Mouse (Mus musculus) heart, adult 2 months (tissue): ENCODE results near the gene Capsl. TPM values are rescaled to one million over a fixed set of nuclear protein-coding genes. Genes with fewer than 3 reads are reported as not detected.

Experiments
- DNase-seq, 2 experiments: peaks; one replicate each; pipeline ENCODE4 v3.0.0; 2021
- H3K27ac ChIP-seq: fragments of 200-600 bp; 2 replicates; pipeline ENCODE4 v1.8.1; 2022
- H3K27me3 ChIP-seq: fragments of 200-500 bp; 2 replicates; pipeline ENCODE4 v1.6.1; 2012; ENCODE audit warnings: mild to moderate bottlenecking, low read length, inconsistent platforms, mixed read lengths; ENCODE audit not compliant: control insufficient read depth, insufficient read depth
- H3K36me3 ChIP-seq: fragments of 200-500 bp; 2 replicates; pipeline ENCODE4 v1.6.1; 2012; ENCODE audit warnings: low read length, inconsistent platforms; ENCODE audit not compliant: control insufficient read depth, insufficient read depth
- H3K4me1 ChIP-seq: fragments of 200-500 bp; 2 replicates; pipeline ENCODE4 v1.6.1; 2011; ENCODE audit warnings: low read length; ENCODE audit not compliant: control insufficient read depth, insufficient read depth
- H3K4me3 ChIP-seq: fragments of 200-600 bp; 2 replicates; pipeline ENCODE4 v1.8.1; 2022
- H3K79me2 ChIP-seq: fragments of 200-500 bp; replicated peaks from 2 replicates; pipeline ENCODE4 v1.6.1; 2012; ENCODE audit warnings: mild to moderate bottlenecking, inconsistent platforms, low read length, moderate library complexity, mixed read lengths; ENCODE audit not compliant: control insufficient read depth, insufficient read depth
- H3K9ac ChIP-seq: fragments of 200-500 bp; 2 replicates; pipeline ENCODE4 v1.6.1; 2012; ENCODE audit warnings: low read depth, mild to moderate bottlenecking, control low read depth, inconsistent platforms, low read length, mixed read lengths
- CTCF ChIP-seq: fragments of 200-600 bp; IDR thresholded peaks from 2 replicates; pipeline ENCODE4 v1.8.1; 2022; ENCODE audit warnings: antibody characterized with exemption, mild to moderate bottlenecking, moderate library complexity
- EP300 ChIP-seq: fragments of 200-500 bp; IDR thresholded peaks from 2 replicates; pipeline ENCODE4 v1.6.1; 2011; ENCODE audit warnings: low read depth, low read length, control low read depth; ENCODE audit not compliant: insufficient read depth
- POLR2A ChIP-seq: fragments of 200-500 bp; IDR thresholded peaks from 2 replicates; pipeline ENCODE4 v1.6.1; 2011; ENCODE audit warnings: mild to moderate bottlenecking, low read depth, low read length, control low read depth; ENCODE audit not compliant: insufficient read depth
- WGBS: fragments of 180-500 bp; shearing (Covaris S2); methylation state at CpG from one replicate; pipeline ENCODE4 v1.1.7; 2018; 5-methylcytosine and 5-hydroxymethylcytosine counted together
- intact Hi-C: fragments of 180-260 bp; cut with DNase I; formaldehyde crosslinking; loops from one replicate; pipeline ENCODE4 v1.15.1; 2025
- polyA plus RNA-seq: library from polyadenylated mRNA; depleted of rRNA; stranded (reverse); fragments of >200 nt; gene quantifications from 2 replicates; pipeline ENCODE4 v1.2.3, GENCODE M21; 2012; rRNA removed
- total RNA-seq, 2 experiments: library from RNA; stranded (reverse); gene quantifications; 2 replicates each; pipeline ENCODE4 v1.2.3; 2021

The Capsl gene
- total and polyA plus RNA-seq, 3 experiments = 0.61 TPM; not detected in 2

DNA sequence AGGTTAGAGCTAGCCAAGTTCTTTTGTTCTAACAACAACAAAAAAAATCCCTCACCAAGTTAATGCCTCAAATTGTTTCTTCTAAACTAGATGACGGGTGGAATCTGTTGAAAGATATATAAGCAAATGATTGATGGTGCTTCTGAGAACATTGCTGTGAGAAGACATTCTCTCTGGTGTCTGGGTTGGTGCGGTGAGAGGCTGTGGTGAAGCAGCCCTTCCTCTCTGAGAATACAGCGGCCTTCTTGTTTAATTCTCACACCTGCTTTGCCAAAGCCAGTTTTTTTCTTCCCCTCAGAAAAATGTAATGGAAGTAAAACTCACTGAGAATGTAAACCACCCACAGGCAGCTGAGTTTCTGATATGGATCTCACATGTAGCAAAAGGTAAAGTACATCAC lies 36.3 kb downstream of the Capsl start:
- DNase-seq = no peak
- no peak overlapping the region for H3K4me3 ChIP-seq
- 68% methylated on average over 3 of the region's 3 CpGs for WGBS
- H3K9ac ChIP-seq = no peak overlapping the region
- H3K79me2 ChIP-seq = no peaks in the 10 kb centered on the region
- H3K36me3 ChIP-seq = no peaks in the 10 kb centered on the region
- TF ChIP-seq CTCF = no peak
- no peak for TF ChIP-seq EP300
- TF ChIP-seq POLR2A = no peak
- H3K27me3 ChIP-seq = no peaks in the 10 kb centered on the region
- no peaks in the 10 kb centered on the region for H3K4me1 ChIP-seq
- intact Hi-C loops = no loop called here
- no peak overlapping the region for H3K27ac ChIP-seq

DNA sequence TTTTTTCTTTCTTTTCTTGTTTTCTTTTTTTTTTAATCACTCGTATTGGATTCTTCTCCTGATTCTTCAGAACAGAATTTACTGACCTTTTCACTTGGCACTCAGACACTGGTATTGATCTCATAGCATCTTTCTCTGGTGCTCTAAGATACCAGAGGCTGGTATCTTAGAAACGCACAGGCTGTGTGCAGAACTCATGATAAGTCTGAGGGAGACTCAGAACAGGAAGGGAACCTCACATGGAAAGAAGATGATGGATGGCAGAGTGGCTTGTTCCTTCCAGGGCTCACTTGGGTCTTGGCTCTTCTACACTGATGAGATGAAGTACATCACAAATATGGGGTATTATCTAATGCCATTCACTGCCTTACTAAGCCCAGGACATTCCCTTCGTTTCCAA lies 36.8 kb downstream of the Capsl start:
- no peak overlapping the region for H3K4me3 ChIP-seq
- H3K79me2 ChIP-seq = no peaks in the 10 kb centered on the region
- no peaks in the 10 kb centered on the region for H3K27me3 ChIP-seq
- no peaks in the 10 kb centered on the region for H3K4me1 ChIP-seq
- H3K36me3 ChIP-seq = no peaks in the 10 kb centered on the region
- intact Hi-C loops = no loop called here
- no peak overlapping the region for H3K9ac ChIP-seq
- H3K27ac ChIP-seq = no peak overlapping the region
- DNase-seq = no peak
- 47% methylated on average over 3 of the region's 3 CpGs for WGBS
- no peak for TF ChIP-seq CTCF
- no peak for TF ChIP-seq EP300
- no peak for TF ChIP-seq POLR2A

DNA sequence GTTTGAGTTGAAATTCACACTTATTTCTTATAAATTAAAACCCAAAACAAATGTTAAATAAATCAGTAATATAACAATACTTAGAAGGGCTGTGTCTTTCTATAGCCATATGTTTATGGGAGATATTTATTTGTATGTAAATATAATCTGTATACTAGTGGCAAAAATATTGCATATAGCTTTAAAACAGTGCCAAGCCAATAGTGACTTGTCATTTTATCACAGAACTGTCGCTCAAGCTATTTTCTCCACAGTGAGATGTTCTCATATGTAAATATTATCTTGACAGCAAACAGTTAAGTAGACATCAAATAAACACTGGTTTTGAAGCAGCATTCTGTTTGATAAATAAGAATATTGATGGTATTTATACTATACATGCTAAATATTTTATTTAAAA lies 37.4 kb downstream of the Capsl start:
- intact Hi-C loops = no loop called here
- H3K36me3 ChIP-seq = no peaks in the 10 kb centered on the region
- no peak for TF ChIP-seq EP300
- TF ChIP-seq POLR2A = no peak
- TF ChIP-seq CTCF = no peak
- H3K27ac ChIP-seq = no peak overlapping the region
- no peaks in the 10 kb centered on the region for H3K27me3 ChIP-seq
- no peak for DNase-seq
- H3K4me1 ChIP-seq = no peaks in the 10 kb centered on the region
- no peak overlapping the region for H3K4me3 ChIP-seq
- WGBS = 81% methylated on average over 1 of the region's 1 CpGs
- H3K79me2 ChIP-seq = no peaks in the 10 kb centered on the region
- no peak overlapping the region for H3K9ac ChIP-seq

DNA sequence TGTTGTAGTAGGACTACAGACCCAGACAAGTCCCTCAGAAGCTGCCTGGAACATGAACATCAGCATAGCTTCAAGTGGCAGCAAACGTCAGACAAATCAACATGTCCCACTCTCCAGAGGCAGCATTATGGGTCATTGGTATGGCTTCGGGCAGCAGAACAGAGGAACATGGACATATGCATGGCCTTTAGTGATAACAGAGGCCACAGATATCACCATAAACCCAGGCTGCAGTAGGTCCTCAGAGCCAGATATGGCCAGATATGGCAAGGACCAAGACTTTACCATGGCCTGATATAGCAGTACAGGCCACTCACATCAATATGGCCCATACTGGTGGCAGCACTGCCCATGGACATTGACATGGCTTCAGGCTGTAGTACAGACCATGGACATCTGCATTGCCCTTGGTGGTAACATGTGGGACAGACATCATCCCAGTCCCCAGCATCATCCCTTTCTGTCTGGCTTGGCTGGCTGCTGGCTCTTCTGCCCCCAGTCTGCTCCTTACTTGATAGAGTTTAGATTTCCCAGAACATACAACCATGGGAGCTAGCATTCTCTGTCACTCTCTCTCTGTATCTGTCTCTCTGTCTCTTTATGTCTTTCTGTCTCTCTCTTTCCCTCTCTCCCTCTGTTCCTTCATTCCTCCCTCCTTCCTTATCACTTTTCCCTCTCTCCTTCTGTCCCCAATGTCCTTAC lies 53.7 kb downstream of the Capsl start:
- intact Hi-C loops = no loop called here
- Histone ChIP-seq H3K27me3 (no peaks in the 10 kb centered on the region), H3K4me3 (no peak overlapping the region), H3K4me1 (no peaks in the 10 kb centered on the region), H3K36me3 (no peaks in the 10 kb centered on the region), H3K27ac (no peak overlapping the region), H3K79me2 (no peaks in the 10 kb centered on the region), H3K9ac (no peak overlapping the region)
- WGBS = 81% methylated on average over 2 of the region's 2 CpGs
- TF ChIP-seq EP300 (no peak), POLR2A (no peak), CTCF (no peak)
- DNase-seq = no peak

DNA sequence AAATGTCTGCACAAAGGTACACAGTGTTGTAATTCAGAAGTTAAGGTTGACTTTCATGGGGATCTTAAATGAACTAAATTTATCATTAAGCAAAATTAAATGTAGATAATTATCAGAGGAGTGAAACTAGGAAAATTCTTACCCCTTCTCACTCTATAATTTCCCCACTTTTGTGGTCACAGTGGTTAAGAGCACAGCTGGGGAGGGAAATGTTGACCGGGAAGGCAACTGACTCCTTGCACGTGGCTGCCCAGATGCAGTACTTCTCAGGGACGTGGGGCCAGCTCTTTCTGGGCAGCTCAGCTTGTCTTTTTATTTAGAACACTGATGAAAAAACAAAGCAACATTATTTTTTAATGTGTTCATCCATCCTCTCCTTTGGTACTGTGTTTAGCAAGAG lies 56.2 kb downstream of the Capsl start:
- Histone ChIP-seq H3K9ac (no peak overlapping the region), H3K4me3 (no peak overlapping the region), H3K27me3 (no peaks in the 10 kb centered on the region), H3K79me2 (no peaks in the 10 kb centered on the region), H3K36me3 (no peaks in the 10 kb centered on the region), H3K27ac (no peak overlapping the region), H3K4me1 (no peaks in the 10 kb centered on the region)
- no peak for DNase-seq
- TF ChIP-seq EP300 (no peak), CTCF (no peak), POLR2A (no peak)
- WGBS = 61% methylated on average over 3 of the region's 3 CpGs
- intact Hi-C loops = no loop called here

Other genes starting within 250 kb of the Capsl start
- not detected for gene Ugt3a1, start 159.1 kb upstream of the Capsl start, total RNA-seq
- gene Ugt3a1, start 159.1 kb upstream of the Capsl start, polyA plus RNA-seq = not detected in 2 replicates
- not detected for gene Ugt3a2, start 100.5 kb upstream of the Capsl start, total RNA-seq
- 0.06 and 0.23 TPM in 2 replicates for gene Ugt3a2, start 100.5 kb upstream of the Capsl start, polyA plus RNA-seq
- under 1 TPM; 0.57 to 0.68 TPM for gene Il7r, start 94.1 kb downstream of the Capsl start, total RNA-seq
- gene Il7r, start 94.1 kb downstream of the Capsl start, polyA plus RNA-seq = 0.59 and 0.68 TPM in 2 replicates